Mouse (Mus musculus) kidney, adult 18-20 months (tissue): ENCODE data around the gene Gab3.
"Not testable (repeated sequence)": the region's sequence is repeated elsewhere in the genome, so short reads cannot be mapped to it uniquely, and the experiment has no call there.

Experiments used
- DNase-seq: peaks from one replicate; pipeline ENCODE4 v3.0.0; 2021

Gab3 gene

DNA sequence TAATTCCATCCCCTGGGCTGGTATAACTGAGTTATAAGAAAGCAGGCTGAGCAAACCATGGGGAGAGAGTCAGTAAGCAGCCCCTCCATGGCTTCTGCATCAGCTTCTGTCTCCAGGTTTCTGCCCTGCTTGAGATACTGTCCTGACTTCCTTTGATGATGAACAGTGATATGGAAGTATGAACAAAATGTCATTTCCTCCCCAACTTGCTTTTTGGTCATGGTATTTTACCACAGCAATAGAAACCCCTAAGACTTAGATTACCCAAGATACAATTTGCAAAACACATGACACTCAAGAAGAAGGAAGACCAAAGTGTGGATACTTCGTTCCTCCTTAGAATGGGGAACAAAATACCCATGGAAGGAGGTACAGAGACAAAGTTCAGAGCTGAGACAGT lies 51.2 kb downstream of the Gab3 start:
- not testable (repeated sequence) for DNase-seq

DNA sequence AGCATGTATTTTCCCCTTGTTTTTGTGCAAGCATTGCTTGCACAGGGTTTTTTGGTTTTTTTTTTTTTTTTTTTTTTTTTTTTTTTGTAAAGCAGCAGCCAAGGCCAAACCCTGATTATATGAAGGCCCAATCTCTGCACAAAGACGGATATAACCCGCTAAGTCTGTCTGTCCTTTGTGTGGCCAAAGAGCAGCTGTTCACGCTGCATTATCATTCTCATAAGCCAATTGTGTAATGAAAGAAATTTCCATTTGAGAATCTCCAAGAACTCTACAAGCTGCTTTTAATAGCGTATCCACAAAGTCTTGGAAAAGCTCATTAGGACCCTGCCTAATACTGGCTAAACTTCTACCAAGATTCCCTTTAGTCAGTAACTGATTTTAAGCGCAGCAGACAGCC lies 101.5 kb downstream of the Gab3 start:
- no peak for DNase-seq

DNA sequence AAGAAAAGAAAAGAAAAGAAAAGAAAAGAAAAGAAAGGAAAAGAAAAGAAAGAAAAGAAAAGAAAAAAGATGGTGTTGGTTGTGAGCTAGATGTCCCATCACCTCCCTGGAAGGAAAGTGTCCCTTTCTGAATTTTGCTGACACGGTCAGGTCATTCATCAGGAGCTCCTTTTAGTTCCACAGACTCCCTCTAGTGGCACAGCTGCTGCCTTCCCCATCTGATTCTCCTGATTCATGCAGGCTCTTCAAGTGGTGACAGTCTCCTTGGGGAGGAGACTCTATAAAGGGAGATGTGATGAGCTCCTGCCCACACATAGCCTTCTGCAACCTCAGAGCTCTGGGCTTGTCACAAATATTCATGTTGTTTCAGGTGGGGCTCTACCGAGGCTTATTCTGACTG lies 122.4 kb downstream of the Gab3 start:
- DNase-seq, result peak; percentile 25

DNA sequence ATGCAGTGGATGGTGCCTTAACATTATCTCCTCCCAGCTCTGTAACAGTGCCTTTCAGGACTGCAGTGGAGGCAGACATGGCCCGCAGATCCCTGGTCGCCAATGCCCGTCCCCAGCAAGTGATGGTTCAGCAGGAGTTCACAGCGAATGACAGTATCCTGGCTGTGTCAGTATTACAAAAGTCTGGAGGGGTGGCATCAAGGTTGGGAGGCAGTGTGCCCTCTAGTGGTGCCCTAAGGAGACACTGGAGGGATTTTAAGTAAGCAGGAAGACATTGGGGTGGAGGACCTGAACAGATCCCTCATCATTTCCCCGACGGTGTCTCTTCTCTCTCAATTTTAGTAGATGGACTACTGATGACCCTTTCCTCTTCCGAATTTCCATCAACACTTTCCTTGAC lies 126.1 kb downstream of the Gab3 start:
- not testable (repeated sequence) for DNase-seq
